Mouse (Mus musculus) heart, embryonic 11.5 days (tissue): ENCODE results near the gene Mtmr10. TPM values are rescaled to one million over a fixed set of nuclear protein-coding genes. Genes with fewer than 3 reads are reported as not detected.

Experiments used
- ATAC-seq: fragments of 200-750 bp; cut with Nextera tagmentation; replicated peaks from 2 replicates; pipeline ENCODE4 v1.8.0; 2017; ENCODE audit warnings: moderate library complexity; ENCODE audit not compliant: insufficient number of reproducible peaks, low FRiP score, low TSS enrichment
- H3K27ac ChIP-seq: fragments of 300-500 bp; sonication (generic); 2 replicates; pipeline ENCODE4 v1.5.1; 2014; ENCODE audit warnings: mild to moderate bottlenecking, low read depth, low read length
- H3K27me3 ChIP-seq: fragments of 300-500 bp; sonication (generic); 2 replicates; pipeline ENCODE4 v1.6.1; 2014; ENCODE audit warnings: mild to moderate bottlenecking, low read length, mixed read lengths; ENCODE audit not compliant: control insufficient read depth, insufficient read depth
- H3K36me3 ChIP-seq: fragments of 300-500 bp; sonication (generic); 2 replicates; pipeline ENCODE4 v1.6.1; 2014; ENCODE audit warnings: mild to moderate bottlenecking, low read length, moderate library complexity, mixed read lengths; ENCODE audit not compliant: control insufficient read depth, insufficient read depth
- H3K4me1 ChIP-seq: fragments of 300-500 bp; sonication (generic); 2 replicates; pipeline ENCODE4 v1.6.1; 2014; ENCODE audit warnings: low read length; ENCODE audit not compliant: control insufficient read depth, insufficient read depth
- H3K4me2 ChIP-seq: fragments of 300-500 bp; sonication (generic); 2 replicates; pipeline ENCODE4 v1.6.1; 2014; ENCODE audit warnings: mild to moderate bottlenecking, moderate library complexity
- H3K4me3 ChIP-seq: fragments of 300-500 bp; sonication (generic); 2 replicates; pipeline ENCODE4 v1.5.1; 2014; ENCODE audit warnings: low read depth, low read length
- H3K9ac ChIP-seq: fragments of 300-500 bp; sonication (generic); 2 replicates; pipeline ENCODE4 v1.6.1; 2014; ENCODE audit warnings: mild to moderate bottlenecking, low read depth, low read length, moderate library complexity
- H3K9me3 ChIP-seq: fragments of 300-500 bp; sonication (generic); replicated peaks from 2 replicates; pipeline ENCODE4 v1.6.1; 2016; ENCODE audit warnings: low read length; ENCODE audit not compliant: control insufficient read depth
- WGBS: fragments of 180-500 bp; shearing (Covaris S2); extraction: QIAGEN DNeasy Blood & Tissue Kit; methylation state at CpG from one replicate; pipeline ENCODE4 v1.1.7; 2014; ENCODE audit not compliant: insufficient replicate concordance; 5-methylcytosine and 5-hydroxymethylcytosine counted together
- polyA plus RNA-seq: library from polyadenylated mRNA; unstranded; fragments of >200 nt; fragmentation: Nextera tagmentation; extraction: Ambion mirVana; gene quantifications from 2 replicates; pipeline ENCODE4 v1.2.1, GENCODE M21; 2014

Mtmr10 gene
- polyA plus RNA-seq, 1 experiment from 2014 or later: 7.2 TPM

GRCm38 (mm10) chr7:64278526-64278925 lies 8.9 kb upstream of the Mtmr10 start:
- WGBS: 81% methylated on average over 1 of the region's 1 CpGs
- Histone ChIP-seq H3K4me1 (no peaks in the 10 kb centered on the region), H3K4me3 (no peak overlapping the region), H3K9ac (no peak overlapping the region), H3K27me3 (no peaks in the 10 kb centered on the region), H3K4me2 (no peak overlapping the region), H3K36me3 (no peaks in the 10 kb centered on the region), H3K27ac (no peak overlapping the region), H3K9me3 (no peaks in the 10 kb centered on the region)
- no peak for ATAC-seq

- H3K9ac ChIP-seq: no peak overlapping the region
- no peak overlapping the region for H3K4me3 ChIP-seq
- no peaks in the 10 kb centered on the region for H3K27me3 ChIP-seq
- no peaks in the 10 kb centered on the region for H3K9me3 ChIP-seq
- no peaks in the 10 kb centered on the region for H3K4me1 ChIP-seq
- H3K27ac ChIP-seq: no peak overlapping the region
- ATAC-seq: no peak
- 78% methylated on average over 3 of the region's 3 CpGs for WGBS
- H3K4me2 ChIP-seq: no peak overlapping the region
- H3K36me3 ChIP-seq: no peaks in the 10 kb centered on the region
These were observed 7.9 kb upstream of the Mtmr10 start for GRCm38 (mm10) chr7:64279548-64279947.

- Histone ChIP-seq H3K4me3 (no peak overlapping the region), H3K9me3 (no peaks in the 10 kb centered on the region), H3K36me3 (no peaks in the 10 kb centered on the region), H3K4me1 (0 out of 2 replicates have a peak, but pooled peaks cover 4% of the 10 kb centered on the region), H3K9ac (no peak overlapping the region), H3K4me2 (peak overlapping the region; percentile 78), H3K27me3 (no peaks in the 10 kb centered on the region), H3K27ac (no peak overlapping the region)
- ATAC-seq: no peak
These were observed 887 bp upstream of the Mtmr10 start for GRCm38 (mm10) chr7:64286566-64286965.

GRCm38 (mm10) chr7:64289416-64289815 lies 2.0 kb downstream of the Mtmr10 start:
- no peak for ATAC-seq
- Histone ChIP-seq H3K4me3 (no peak overlapping the region), H3K4me1 (0 out of 2 replicates have a peak, but pooled peaks cover 4% of the 10 kb centered on the region), H3K4me2 (no peak overlapping the region), H3K27me3 (no peaks in the 10 kb centered on the region), H3K36me3 (no peaks in the 10 kb centered on the region), H3K9ac (no peak overlapping the region), H3K27ac (no peak overlapping the region), H3K9me3 (no peaks in the 10 kb centered on the region)
- WGBS: 91% methylated on average over 7 of the region's 7 CpGs

- Histone ChIP-seq H3K4me2 (no peak overlapping the region), H3K4me1 (0 out of 2 replicates have a peak, but pooled peaks cover 4% of the 10 kb centered on the region), H3K4me3 (no peak overlapping the region), H3K36me3 (no peaks in the 10 kb centered on the region), H3K9ac (no peak overlapping the region), H3K27ac (no peak overlapping the region), H3K27me3 (no peaks in the 10 kb centered on the region), H3K9me3 (no peaks in the 10 kb centered on the region)
- 84% methylated on average over 6 of the region's 6 CpGs for WGBS
- no peak for ATAC-seq
These were observed 3.0 kb downstream of the Mtmr10 start for GRCm38 (mm10) chr7:64290431-64290830.

GRCm38 (mm10) chr7:64291722-64292121 lies 4.3 kb downstream of the Mtmr10 start:
- Histone ChIP-seq H3K4me3 (no peak overlapping the region), H3K27me3 (no peaks in the 10 kb centered on the region), H3K27ac (no peak overlapping the region), H3K9me3 (no peaks in the 10 kb centered on the region), H3K36me3 (no peaks in the 10 kb centered on the region), H3K4me1 (0 out of 2 replicates have a peak, but pooled peaks cover 3% of the 10 kb centered on the region), H3K4me2 (no peak overlapping the region), H3K9ac (no peak overlapping the region)
- 91% methylated on average over 10 of the region's 10 CpGs for WGBS
- no peak for ATAC-seq

- Histone ChIP-seq H3K36me3 (no peaks in the 10 kb centered on the region; the same call in 1 of the 2 replicates), H3K27ac (no peak overlapping the region), H3K4me2 (no peak overlapping the region), H3K4me1 (no peaks in the 10 kb centered on the region), H3K9me3 (no peaks in the 10 kb centered on the region), H3K4me3 (no peak overlapping the region), H3K9ac (no peak overlapping the region), H3K27me3 (no peaks in the 10 kb centered on the region)
- no peak for ATAC-seq
- 76% methylated on average over 5 of the region's 5 CpGs for WGBS
These were observed 9.0 kb downstream of the Mtmr10 start for GRCm38 (mm10) chr7:64296286-64297010.

GRCm38 (mm10) chr7:64310241-64310640 lies 22.8 kb downstream of the Mtmr10 start:
- Histone ChIP-seq H3K9me3 (no peaks in the 10 kb centered on the region), H3K36me3 (peaks cover 3% of the 10 kb centered on the region), H3K27ac (no peak overlapping the region), H3K4me1 (no peaks in the 10 kb centered on the region), H3K9ac (no peak overlapping the region), H3K27me3 (no peaks in the 10 kb centered on the region), H3K4me3 (no peak overlapping the region), H3K4me2 (no peak overlapping the region)
- WGBS: 87% methylated on average over 7 of the region's 7 CpGs
- no peak for ATAC-seq

- 71% methylated on average over 2 of the region's 2 CpGs for WGBS
- ATAC-seq: no peak
- H3K27ac ChIP-seq: no peak overlapping the region
- H3K27me3 ChIP-seq: no peaks in the 10 kb centered on the region
- no peak overlapping the region for H3K4me3 ChIP-seq
- H3K9me3 ChIP-seq: no peaks in the 10 kb centered on the region
- peaks cover 3% of the 10 kb centered on the region for H3K36me3 ChIP-seq
- no peak overlapping the region for H3K4me2 ChIP-seq
- H3K9ac ChIP-seq: no peak overlapping the region
- H3K4me1 ChIP-seq: no peaks in the 10 kb centered on the region
These were observed 23.3 kb downstream of the Mtmr10 start for GRCm38 (mm10) chr7:64310756-64311155.
